Mouse (Mus musculus) CH12.LX (cell line): Measurements from ENCODE around the gene Ctnna2. TPM values are rescaled to one million over a fixed set of nuclear protein-coding genes. Genes with fewer than 3 reads are reported as not detected.

Source experiments
- DNase-seq: peaks from one replicate; pipeline ENCODE4 v3.0.0-alpha.2; 2013; ENCODE audit errors: extremely low read depth
- H3K27ac ChIP-seq: 2 replicates; pipeline ENCODE4 v1.5.1; 2012; ENCODE audit warnings: low read depth, mild to moderate bottlenecking, control low read depth, moderate library complexity; ENCODE audit not compliant: insufficient read depth
- H3K27me3 ChIP-seq: replicated peaks from 2 replicates; pipeline ENCODE3; 2012; ENCODE audit warnings: inconsistent platforms
- H3K36me3 ChIP-seq, 2 experiments: replicated peaks in 1 of 2; 2 replicates each; pipeline versions ENCODE3 to v1.6.1; 2012; ENCODE audit warnings: inconsistent platforms in 1 of 2, low read length in 1 of 2, mild to moderate bottlenecking in 1 of 2, mixed read lengths in 1 of 2, moderate library complexity in 1 of 2; ENCODE audit not compliant: control insufficient read depth in 1 of 2, insufficient read depth in 1 of 2
- H3K4me1 ChIP-seq, 2 experiments: 2 replicates each; pipeline ENCODE4 v1.6.1; 2012; ENCODE audit warnings: inconsistent platforms in 1 of 2, moderate library complexity in 1 of 2; ENCODE audit not compliant: insufficient read depth in 2 of 2, control insufficient read depth in 1 of 2
- H3K4me2 ChIP-seq: 2 replicates; pipeline ENCODE4 v1.6.1; 2012; ENCODE audit warnings: low read depth, mild to moderate bottlenecking, control low read depth; ENCODE audit not compliant: poor library complexity, insufficient read depth, severe bottlenecking
- H3K4me3 ChIP-seq, 3 experiments: fragments of 150-350 bp in 1 of 3; sonication (generic) in 1 of 3; replicated peaks in 1 of 3; 2 replicates each; pipeline versions ENCODE3 to v1.5.1; 2011 to 2012; ENCODE audit warnings: low read depth in 2 of 3, low read length in 2 of 3, mild to moderate bottlenecking in 2 of 3, moderate library complexity in 2 of 3, control low read depth in 1 of 3, improper control_type of control experiment in 1 of 3, inconsistent platforms in 1 of 3, mixed read lengths in 1 of 3; ENCODE audit not compliant: poor library complexity in 1 of 3
- H3K79me2 ChIP-seq: replicated peaks from 2 replicates; pipeline ENCODE4 v1.6.1; 2012; ENCODE audit warnings: mild to moderate bottlenecking, moderate library complexity; ENCODE audit not compliant: control insufficient read depth, poor library complexity, insufficient read depth, severe bottlenecking; ENCODE audit errors: extremely low read depth
- H3K9ac ChIP-seq: 2 replicates; pipeline ENCODE4 v1.6.1; 2012; ENCODE audit warnings: low read depth, mild to moderate bottlenecking, control low read depth, moderate library complexity; ENCODE audit not compliant: insufficient read depth
- H3K9me3 ChIP-seq: replicated peaks from 2 replicates; pipeline ENCODE3; 2012; ENCODE audit warnings: low read length, inconsistent platforms, mixed read lengths
- BHLHE40 ChIP-seq: IDR thresholded peaks from 2 replicates; pipeline ENCODE4 v1.6.1; 2011; ENCODE audit warnings: mild to moderate bottlenecking, low read depth, low read length, improper control_type of control experiment
- CHD2 ChIP-seq: IDR thresholded peaks from 2 replicates; pipeline ENCODE4 v1.6.1; 2011; ENCODE audit warnings: low read length, improper control_type of control experiment
- E2F4 ChIP-seq: IDR thresholded peaks from 2 replicates; pipeline ENCODE4 v1.6.1; 2011; ENCODE audit warnings: low read depth, low read length, improper control_type of control experiment; ENCODE audit not compliant: insufficient replicate concordance
- HCFC1 ChIP-seq: IDR thresholded peaks from 2 replicates; pipeline ENCODE4 v1.6.1; 2012; ENCODE audit warnings: low read depth, mild to moderate bottlenecking, inconsistent platforms, low read length, improper control_type of control experiment
- JUN ChIP-seq: IDR thresholded peaks from 2 replicates; pipeline ENCODE4 v1.6.1; 2011; ENCODE audit warnings: low read depth, mild to moderate bottlenecking, low read length, improper control_type of control experiment, moderate library complexity; ENCODE audit not compliant: insufficient read depth
- MAFK ChIP-seq: IDR thresholded peaks from 2 replicates; pipeline ENCODE4 v1.6.1; 2011; ENCODE audit warnings: low read length, improper control_type of control experiment; ENCODE audit not compliant: insufficient replicate concordance
- MAX ChIP-seq: IDR thresholded peaks from 2 replicates; pipeline ENCODE4 v1.6.1; 2011; ENCODE audit warnings: low read length, improper control_type of control experiment
- MAZ ChIP-seq: IDR thresholded peaks from 2 replicates; pipeline ENCODE4 v1.6.1; 2012; ENCODE audit warnings: low read depth, mild to moderate bottlenecking, inconsistent platforms, low read length, improper control_type of control experiment, moderate library complexity
- MXI1 ChIP-seq: IDR thresholded peaks from 2 replicates; pipeline ENCODE4 v1.6.1; 2011; ENCODE audit warnings: mild to moderate bottlenecking, low read depth, low read length, improper control_type of control experiment
- MYC ChIP-seq: IDR thresholded peaks from 2 replicates; pipeline ENCODE4 v1.6.1; 2011; ENCODE audit warnings: low read depth, mild to moderate bottlenecking, improper control_type of control experiment, low read length
- NELFE ChIP-seq: IDR thresholded peaks from 2 replicates; pipeline ENCODE4 v1.6.1; 2011; ENCODE audit warnings: low read depth, low read length, improper control_type of control experiment
- NRF1 ChIP-seq: IDR thresholded peaks from 2 replicates; pipeline ENCODE4 v1.6.1; 2014; ENCODE audit warnings: low read depth, mild to moderate bottlenecking, inconsistent platforms, low read length, improper control_type of control experiment, moderate library complexity
- PAX5 ChIP-seq: IDR thresholded peaks from 2 replicates; pipeline ENCODE4 v1.6.1; 2012; ENCODE audit warnings: low read length, inconsistent platforms, mixed read lengths
- POLR2A ChIP-seq: IDR thresholded peaks from 2 replicates; pipeline ENCODE4 v1.6.1; 2011; ENCODE audit warnings: low read depth, mild to moderate bottlenecking, improper control_type of control experiment, low read length
- POLR2AphosphoS2 ChIP-seq: IDR thresholded peaks from 2 replicates; pipeline ENCODE4 v1.6.1; 2011; ENCODE audit warnings: low read depth, low read length, improper control_type of control experiment
- RAD21 ChIP-seq: IDR thresholded peaks from 2 replicates; pipeline ENCODE4 v1.6.1; 2011; ENCODE audit warnings: low read depth, mild to moderate bottlenecking, low read length, improper control_type of control experiment, moderate library complexity
- RCOR1 ChIP-seq: conservative IDR thresholded peaks from 2 replicates; pipeline ENCODE4 v1.6.1; 2012; ENCODE audit warnings: low read depth, mild to moderate bottlenecking, inconsistent platforms, low read length, improper control_type of control experiment
- SIN3A ChIP-seq: IDR thresholded peaks from 2 replicates; pipeline ENCODE4 v1.6.1; 2012; ENCODE audit warnings: low read length, improper control_type of control experiment, inconsistent platforms
- SMC3 ChIP-seq: IDR thresholded peaks from 2 replicates; pipeline ENCODE4 v1.6.1; 2011; ENCODE audit warnings: low read depth, low read length, improper control_type of control experiment
- UBTF ChIP-seq: IDR thresholded peaks from 2 replicates; pipeline ENCODE4 v1.6.1; 2012; ENCODE audit warnings: low read depth, mild to moderate bottlenecking, inconsistent platforms, low read length, improper control_type of control experiment, moderate library complexity
- USF1 ChIP-seq: IDR thresholded peaks from 2 replicates; pipeline ENCODE4 v1.6.1; 2014; ENCODE audit warnings: low read depth, mild to moderate bottlenecking, inconsistent platforms, low read length, improper control_type of control experiment
- ZC3H11A ChIP-seq: IDR thresholded peaks from 2 replicates; pipeline ENCODE4 v1.6.1; 2012; ENCODE audit warnings: low read depth, mild to moderate bottlenecking, inconsistent platforms, low read length, improper control_type of control experiment
- ZKSCAN1 ChIP-seq: IDR thresholded peaks from 2 replicates; pipeline ENCODE4 v1.6.1; 2012; ENCODE audit warnings: low read depth, inconsistent platforms, low read length, improper control_type of control experiment, borderline replicate concordance
- ZNF384 ChIP-seq: IDR thresholded peaks from 2 replicates; pipeline ENCODE4 v1.6.1; 2012; ENCODE audit warnings: low read depth, low read length, improper control_type of control experiment, inconsistent platforms
- dilution Hi-C: fragments of 300-500 bp; cut with MboI; formaldehyde crosslinking; loops from 2 replicates; pipeline ENCODE4 v1.14.3; 2020; ENCODE audit warnings: low sequenced_read_pairs; ENCODE audit not compliant: extremely low pct_unique_long_range_greater_than_20kb, extremely low pct_ligation_motif_present
- in situ Hi-C: fragments of 300-500 bp; cut with MboI; formaldehyde crosslinking; loops from 3 replicates; pipeline ENCODE4 v1.14.3; 2019; ENCODE audit warnings: low sequenced_read_pairs, low pct_ligation_motif_present, low pct_unique_long_range_greater_than_20kb, mixed read lengths
- polyA plus RNA-seq: library from polyadenylated mRNA; unstranded; fragments of >175 nt; gene quantifications from 2 replicates; pipeline ENCODE4 v1.2.1, GENCODE M21; 2012; ENCODE audit warnings: low read depth; ENCODE audit not compliant: insufficient read length
- total RNA-seq, 2 experiments: library from RNA; depleted of rRNA; stranded (reverse); fragments of 300-350 nt in 1 of 2; fragments of >200 nt in 1 of 2; gene quantifications; 2 replicates each; pipeline ENCODE4 v1.2.3; 2012 to 2014

Ctnna2 gene
- total and polyA plus RNA-seq, 3 experiments = not detected

DNA sequence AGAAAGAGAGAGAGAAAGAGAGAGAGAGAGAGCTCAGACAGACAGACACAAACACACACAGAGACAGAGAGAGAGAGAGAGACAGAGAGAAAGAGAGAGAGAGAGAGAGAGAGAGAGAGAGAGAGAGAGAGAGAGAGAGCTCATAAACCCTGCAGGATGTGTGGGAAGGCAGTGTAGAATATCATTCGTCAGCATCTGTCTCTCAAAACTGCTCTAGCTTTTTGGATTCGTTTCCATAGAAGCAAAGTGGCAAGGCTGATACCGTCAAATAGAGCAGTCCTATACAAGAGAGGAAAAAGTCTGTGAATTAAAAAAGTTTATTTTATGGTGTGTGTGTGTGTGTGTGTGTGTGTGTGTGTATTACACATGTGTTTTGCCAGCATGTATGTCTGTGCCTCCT, 769.6 kb downstream of the Ctnna2 start:
- H3K9ac ChIP-seq = no peak overlapping the region
- in situ Hi-C loops (no loop called here), dilution Hi-C loops (no loop called here)
- H3K4me2 ChIP-seq = no peak overlapping the region
- H3K9me3 ChIP-seq = peaks cover 55% of the 10 kb centered on the region
- TF ChIP-seq E2F4 = no peak
- no peak for TF ChIP-seq MXI1
- no peak for TF ChIP-seq ZKSCAN1
- no peak for TF ChIP-seq JUN
- no peak for TF ChIP-seq SMC3
- no peak for TF ChIP-seq ZNF384
- TF ChIP-seq RCOR1 = no peak
- no peak for TF ChIP-seq PAX5
- no peak for TF ChIP-seq SIN3A
- no peak for TF ChIP-seq MYC
- H3K79me2 ChIP-seq = no peaks in the 10 kb centered on the region
- no peaks in the 10 kb centered on the region for H3K27me3 ChIP-seq
- no peaks in the 10 kb centered on the region for H3K36me3 ChIP-seq
- no peak overlapping the region for H3K4me3 ChIP-seq
- H3K4me1 ChIP-seq = no peaks in the 10 kb centered on the region
- H3K27ac ChIP-seq = no peak overlapping the region
- DNase-seq = no peak

DNA sequence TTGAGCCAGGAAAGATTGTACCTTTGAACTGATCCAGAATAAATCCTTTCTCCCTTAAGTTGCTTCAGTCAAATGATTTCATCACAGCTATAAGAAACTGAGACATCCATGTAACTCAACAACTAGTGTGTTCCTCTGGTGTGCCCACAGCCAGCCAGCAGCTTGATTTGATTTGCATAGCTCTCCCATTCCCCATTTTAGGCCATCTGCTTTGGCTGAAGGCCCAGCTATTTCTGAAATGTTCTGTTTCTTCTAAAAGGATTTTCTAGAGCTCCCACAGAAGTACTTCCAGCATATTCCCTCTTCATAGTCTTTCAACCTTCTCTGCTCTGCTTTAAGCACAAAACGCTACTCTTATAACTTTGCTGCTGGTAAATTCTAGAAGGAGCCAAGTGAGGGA, 770.3 kb downstream of the Ctnna2 start:
- Histone ChIP-seq H3K27ac (no peak overlapping the region), H3K4me3 (no peak overlapping the region), H3K36me3 (no peaks in the 10 kb centered on the region), H3K79me2 (no peaks in the 10 kb centered on the region), H3K4me2 (no peak overlapping the region), H3K4me1 (no peaks in the 10 kb centered on the region), H3K27me3 (no peaks in the 10 kb centered on the region), H3K9ac (no peak overlapping the region), H3K9me3 (peaks cover 55% of the 10 kb centered on the region)
- dilution Hi-C loops = no loop called here
- TF ChIP-seq MAFK = no peak
- no peak for TF ChIP-seq MXI1
- TF ChIP-seq PAX5 = no peak
- TF ChIP-seq RAD21 = no peak
- no peak for TF ChIP-seq ZNF384
- no peak for TF ChIP-seq JUN
- no peak for TF ChIP-seq POLR2AphosphoS2
- TF ChIP-seq POLR2A = no peak
- no peak for TF ChIP-seq SIN3A
- TF ChIP-seq NELFE = no peak
- TF ChIP-seq UBTF = no peak
- TF ChIP-seq USF1 = no peak
- TF ChIP-seq MYC = no peak
- TF ChIP-seq BHLHE40 = no peak
- no peak for TF ChIP-seq CHD2
- TF ChIP-seq MAZ = no peak
- TF ChIP-seq MAX = no peak
- no peak for TF ChIP-seq ZC3H11A
- TF ChIP-seq NRF1 = no peak
- TF ChIP-seq HCFC1 = no peak
- DNase-seq = no peak
- in situ Hi-C loops = no loop called here
